Mouse (Mus musculus): ENCODE results near the gene Galnt16. TPM values are rescaled to one million over a fixed set of nuclear protein-coding genes. Genes with fewer than 3 reads are reported as not detected.

Galnt16 gene
- total RNA-seq, 1 experiment, result 1.9 TPM

DNA sequence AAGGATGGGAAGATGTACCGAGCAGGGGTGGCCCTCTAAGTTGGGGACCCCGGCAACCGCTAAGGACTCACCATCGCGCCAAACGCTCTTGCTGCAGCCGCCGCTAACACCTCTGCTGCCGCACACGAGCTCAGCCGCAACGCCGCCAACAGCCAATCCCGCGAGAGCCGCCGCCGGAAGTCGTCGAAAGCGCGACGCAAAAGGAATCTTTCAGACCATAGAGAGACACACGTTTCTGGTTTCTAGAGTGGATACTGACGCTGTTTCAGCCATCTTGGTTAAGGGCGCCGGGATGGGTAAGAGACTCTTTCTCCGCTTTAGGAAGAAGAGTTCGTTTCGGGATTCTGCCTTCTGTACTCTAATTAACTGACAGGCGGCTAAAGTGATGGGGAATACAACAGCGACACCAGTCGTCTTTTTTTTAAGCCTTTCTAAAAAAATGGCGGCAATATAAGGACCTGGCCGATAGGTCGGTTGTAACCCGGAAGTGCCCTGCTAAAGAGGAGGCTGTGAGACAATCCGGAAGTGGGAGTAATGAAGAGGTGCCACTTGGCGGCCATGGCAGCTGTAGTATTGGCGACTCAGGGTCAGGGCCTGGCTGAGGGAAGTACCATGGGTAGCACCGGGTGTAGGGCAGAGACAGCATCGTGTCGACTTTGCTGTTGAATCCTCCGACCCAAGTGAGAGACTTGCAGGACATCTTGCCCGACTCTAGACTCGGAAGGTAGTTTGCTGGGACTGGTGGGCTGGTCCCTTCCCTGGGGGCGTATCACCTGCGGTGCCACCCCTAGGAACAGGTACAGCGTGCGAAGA is 125.8 kb downstream of the Galnt16 start, which contains the start of the genes Slc39a9 and Erh:
Slc39a9 (plus strand) TSS at position 191 of the 813 bp plus-strand sequence.
Erh (minus strand) TSS at position 649 of the 813 bp plus-strand sequence.
- H3K27ac ChIP-seq (ENCODE audit: insufficient read depth, low read depth, low read length, poor library complexity, severe bottlenecking), result peak within 1 kb of the TSS; percentile 87
- peak; percentile 88 for DNase-seq (ENCODE audit: low read depth, low spot score)
- peak within 1 kb of the TSS; percentile 98 for H3K9ac ChIP-seq (ENCODE audit: insufficient read depth, low read depth, low read length, poor library complexity, severe bottlenecking)
- H3K4me1 ChIP-seq (ENCODE audit: control insufficient read depth in 2 of 2, insufficient read depth in 2 of 2, low read length in 2 of 2, poor library complexity in 1 of 2), result peaks cover 6 to 7% of the 10 kb centered on the region in 2 experiments; a peak in 3 of 4 replicates
- peaks cover 17% of the 10 kb centered on the region for H3K36me3 ChIP-seq (ENCODE audit: control insufficient read depth, insufficient read depth, low read length, poor library complexity, severe bottlenecking)
- H3K9me3 ChIP-seq (ENCODE audit: control insufficient read depth, insufficient read depth, low read depth, low read length), result no peaks in the 10 kb centered on the region
- peak within 1 kb of the TSS; percentile 66 to 91 for H3K4me3 ChIP-seq (ENCODE audit: insufficient read depth in 1 of 2, low read depth in 1 of 2, low read length in 2 of 2, poor library complexity in 1 of 2, severe bottlenecking in 1 of 2)
- in situ Hi-C loops (cut with MboI; ENCODE audit: low sequenced_read_pairs in 2 of 2, unreplicated experiment in 2 of 2), result no loop called here
- TF ChIP-seq ZC3H11A (IDR thresholded peaks at IDR 0.05; ENCODE audit: borderline replicate concordance, low read depth, low read length), result no peak
- TF ChIP-seq MAFK (IDR thresholded peaks at IDR 0.05; ENCODE audit: insufficient read depth, low read depth, low read length), result no peak
- TF ChIP-seq HCFC1 (IDR thresholded peaks at IDR 0.05; ENCODE audit: borderline replicate concordance, insufficient read depth, low read length), result peak; percentile 94
- TF ChIP-seq CHD2 (IDR thresholded peaks at IDR 0.05; ENCODE audit: low read depth, low read length), result peak; percentile 99
- peak; percentile 87 for TF ChIP-seq ZNF384 (IDR thresholded peaks at IDR 0.05; ENCODE audit: low read depth, low read length)

DNA sequence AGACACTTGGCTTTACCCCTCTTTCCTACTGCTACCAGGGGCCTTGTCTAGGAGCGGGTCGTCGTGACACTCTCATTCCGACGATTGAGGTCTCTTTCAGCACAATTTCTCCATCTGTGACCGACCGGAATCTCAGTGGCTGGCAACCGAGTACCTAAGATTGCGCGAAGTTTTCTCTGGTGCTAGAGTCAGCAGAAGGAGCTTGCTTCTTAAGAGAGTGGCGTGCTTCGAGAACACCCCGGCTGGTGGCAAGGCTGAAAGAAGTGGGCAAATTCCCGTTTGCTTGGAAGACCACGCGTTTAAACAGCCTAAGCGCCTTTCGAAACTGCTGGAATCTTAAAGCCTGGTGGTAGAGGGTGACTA is 126.4 kb downstream of the Galnt16 start:
- peaks cover 13% of the 10 kb centered on the region for H3K36me3 ChIP-seq (ENCODE audit: control insufficient read depth, insufficient read depth, low read length, poor library complexity, severe bottlenecking)
- in situ Hi-C loops (cut with MboI; ENCODE audit: low sequenced_read_pairs in 2 of 2, unreplicated experiment in 2 of 2), result no loop called here
- H3K4me3 ChIP-seq (ENCODE audit: insufficient read depth in 1 of 2, low read depth in 1 of 2, low read length in 2 of 2, poor library complexity in 1 of 2, severe bottlenecking in 1 of 2), result peak overlapping the region; percentile 66 to 91
- no peak for DNase-seq (ENCODE audit: low read depth, low spot score)
- peaks cover 5 to 6% of the 10 kb centered on the region in 2 experiments; a peak in 3 of 4 replicates for H3K4me1 ChIP-seq (ENCODE audit: control insufficient read depth in 2 of 2, insufficient read depth in 2 of 2, low read length in 2 of 2, poor library complexity in 1 of 2)
- no peak overlapping the region for H3K27ac ChIP-seq (ENCODE audit: insufficient read depth, low read depth, low read length, poor library complexity, severe bottlenecking)
- H3K9ac ChIP-seq (ENCODE audit: insufficient read depth, low read depth, low read length, poor library complexity, severe bottlenecking), result peak overlapping the region; percentile 77
- no peaks in the 10 kb centered on the region for H3K9me3 ChIP-seq (ENCODE audit: control insufficient read depth, insufficient read depth, low read depth, low read length)
- TF ChIP-seq MAFK (IDR thresholded peaks at IDR 0.05; ENCODE audit: insufficient read depth, low read depth, low read length) (no peak), ZC3H11A (IDR thresholded peaks at IDR 0.05; ENCODE audit: borderline replicate concordance, low read depth, low read length) (no peak), CHD2 (IDR thresholded peaks at IDR 0.05; ENCODE audit: low read depth, low read length) (no peak), ZNF384 (IDR thresholded peaks at IDR 0.05; ENCODE audit: low read depth, low read length) (no peak), HCFC1 (IDR thresholded peaks at IDR 0.05; ENCODE audit: borderline replicate concordance, insufficient read depth, low read length) (no peak)

DNA sequence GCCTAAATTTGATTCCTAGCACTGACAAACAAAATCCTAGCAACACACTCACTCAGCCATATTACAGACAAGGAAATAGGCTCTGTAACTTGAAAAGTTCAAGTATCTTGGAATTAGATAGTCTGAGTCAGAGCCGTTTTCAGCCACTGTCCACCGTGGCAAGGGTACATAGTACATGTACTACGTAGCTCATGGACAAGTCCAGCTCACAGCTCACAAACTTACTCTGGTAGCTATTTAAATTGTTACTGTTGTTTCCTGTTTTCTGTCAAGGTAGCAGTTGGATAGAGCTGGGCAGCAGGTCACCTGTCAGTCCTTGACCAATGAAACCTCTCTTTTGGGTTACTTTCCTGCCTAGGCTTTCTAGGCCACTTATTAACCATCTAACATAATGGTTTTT is 128.3 kb downstream of the Galnt16 start:
- Histone ChIP-seq H3K4me3 (ENCODE audit: insufficient read depth in 1 of 2, low read depth in 1 of 2, low read length in 2 of 2, poor library complexity in 1 of 2, severe bottlenecking in 1 of 2) (no peak overlapping the region), H3K36me3 (ENCODE audit: control insufficient read depth, insufficient read depth, low read length, poor library complexity, severe bottlenecking) (peaks cover 2% of the 10 kb centered on the region; the same call in 1 of the 2 replicates), H3K4me1 (ENCODE audit: control insufficient read depth in 2 of 2, insufficient read depth in 2 of 2, low read length in 2 of 2, poor library complexity in 1 of 2) (peaks cover 2 to 6% of the 10 kb centered on the region in 2 experiments; a peak in 3 of 4 replicates), H3K9me3 (ENCODE audit: control insufficient read depth, insufficient read depth, low read depth, low read length) (no peaks in the 10 kb centered on the region), H3K27ac (ENCODE audit: insufficient read depth, low read depth, low read length, poor library complexity, severe bottlenecking) (no peak overlapping the region), H3K9ac (ENCODE audit: insufficient read depth, low read depth, low read length, poor library complexity, severe bottlenecking) (no peak overlapping the region)
- TF ChIP-seq MAFK (IDR thresholded peaks at IDR 0.05; ENCODE audit: insufficient read depth, low read depth, low read length) (no peak), CHD2 (IDR thresholded peaks at IDR 0.05; ENCODE audit: low read depth, low read length) (no peak), HCFC1 (IDR thresholded peaks at IDR 0.05; ENCODE audit: borderline replicate concordance, insufficient read depth, low read length) (no peak), ZC3H11A (IDR thresholded peaks at IDR 0.05; ENCODE audit: borderline replicate concordance, low read depth, low read length) (no peak), ZNF384 (IDR thresholded peaks at IDR 0.05; ENCODE audit: low read depth, low read length) (no peak)
- no peak for DNase-seq (ENCODE audit: low read depth, low spot score)
- in situ Hi-C loops (cut with MboI; ENCODE audit: low sequenced_read_pairs in 2 of 2, unreplicated experiment in 2 of 2), result no loop called here

DNA sequence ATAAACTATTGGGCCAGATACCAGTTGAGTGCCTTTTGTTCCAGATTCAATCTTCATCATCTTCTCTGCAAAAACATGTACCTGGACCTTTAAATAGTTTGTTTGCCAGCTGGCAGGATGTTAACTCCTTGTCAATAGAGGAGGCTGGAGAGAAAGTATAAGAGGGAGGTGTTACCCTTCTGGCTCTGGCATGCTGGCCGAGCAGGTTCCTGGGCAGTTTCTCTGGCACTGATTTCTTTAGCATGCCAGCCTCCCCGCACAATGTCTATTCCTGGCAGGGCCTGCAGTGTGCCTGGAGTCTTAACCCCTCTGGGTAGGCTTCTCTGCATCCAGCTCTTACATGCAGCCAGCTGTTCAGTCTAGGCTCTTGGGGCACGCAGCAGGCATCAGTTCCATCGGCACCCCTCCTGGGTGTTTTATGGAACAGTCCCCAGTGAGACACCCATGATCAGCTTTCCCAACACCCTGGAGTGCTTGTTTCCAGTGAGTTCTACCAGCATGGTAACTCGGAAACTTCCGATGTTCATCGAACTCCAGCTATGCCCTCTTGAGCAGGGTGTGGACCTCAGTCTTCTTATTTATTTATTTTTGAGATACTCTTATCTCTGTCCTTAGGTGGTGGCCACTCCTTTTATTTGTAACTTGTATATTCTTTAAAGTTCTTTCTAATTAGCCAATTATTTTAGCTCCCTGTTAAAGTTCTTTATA is 136.0 kb downstream of the Galnt16 start:
- no peaks in the 10 kb centered on the region for H3K9me3 ChIP-seq (ENCODE audit: control insufficient read depth, insufficient read depth, low read depth, low read length)

More for the DNA sequence above, 136.0 kb downstream of the Galnt16 start:
- no peaks in the 10 kb centered on the region for H3K36me3 ChIP-seq (ENCODE audit: control insufficient read depth, insufficient read depth, low read length, poor library complexity, severe bottlenecking)
- TF ChIP-seq ZNF384 (IDR thresholded peaks at IDR 0.05; ENCODE audit: low read depth, low read length) (no peak), HCFC1 (IDR thresholded peaks at IDR 0.05; ENCODE audit: borderline replicate concordance, insufficient read depth, low read length) (no peak), CHD2 (IDR thresholded peaks at IDR 0.05; ENCODE audit: low read depth, low read length) (no peak), ZC3H11A (IDR thresholded peaks at IDR 0.05; ENCODE audit: borderline replicate concordance, low read depth, low read length) (no peak)
- no peak overlapping the region for H3K4me3 ChIP-seq (ENCODE audit: insufficient read depth in 1 of 2, low read depth in 1 of 2, low read length in 2 of 2, poor library complexity in 1 of 2, severe bottlenecking in 1 of 2)
- H3K27ac ChIP-seq (ENCODE audit: insufficient read depth, low read depth, low read length, poor library complexity, severe bottlenecking), result no peak overlapping the region
- in situ Hi-C loops (cut with MboI; ENCODE audit: low sequenced_read_pairs in 2 of 2, unreplicated experiment in 2 of 2), result no loop called here
- no peak overlapping the region for H3K9ac ChIP-seq (ENCODE audit: insufficient read depth, low read depth, low read length, poor library complexity, severe bottlenecking)
- no peak for DNase-seq (ENCODE audit: low read depth, low spot score)
- H3K4me1 ChIP-seq (ENCODE audit: control insufficient read depth in 2 of 2, insufficient read depth in 2 of 2, low read length in 2 of 2, poor library complexity in 1 of 2), result no peaks in the 10 kb centered on the region

Measured in ES-E14 (cell line).